Mouse (Mus musculus) heart, adult 9 months (tissue): ENCODE data around the gene Wnt7a.

Experiments used
- DNase-seq, 2 experiments: peaks; one replicate each; pipeline ENCODE4 v3.0.0; 2022; ENCODE audit warnings: low spot score in 2 of 2

Gene Wnt7a

DNA sequence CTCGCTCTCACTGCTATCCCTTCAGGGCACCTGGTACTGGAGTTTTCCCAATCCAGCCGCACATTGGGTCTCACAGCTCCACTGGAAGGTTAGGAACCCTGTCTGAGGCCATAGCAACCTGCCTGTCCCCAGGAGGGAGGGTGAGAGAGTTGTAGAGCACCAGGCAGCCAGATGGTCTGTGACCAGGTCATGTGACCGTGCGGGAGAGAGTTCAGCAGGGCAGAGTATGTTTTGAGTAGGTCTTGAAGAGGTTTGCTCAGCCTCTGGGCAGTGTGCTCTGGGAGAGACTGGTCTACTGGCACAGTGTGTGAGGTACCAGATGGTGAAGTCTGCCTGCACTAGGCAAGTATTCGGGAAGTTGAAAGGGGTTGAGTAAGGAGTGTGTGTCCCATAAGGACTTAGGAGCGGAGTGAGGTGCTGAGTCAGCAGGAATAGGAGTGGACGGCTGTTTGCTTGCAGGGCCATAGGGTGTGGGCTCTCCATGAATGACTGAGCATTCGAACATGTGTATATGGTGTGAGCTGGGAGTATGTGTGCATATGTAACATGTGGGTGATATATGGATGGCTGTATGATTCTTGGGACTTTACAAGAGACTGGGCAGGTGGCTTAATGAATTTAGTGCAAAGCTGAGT is 71.4 kb downstream of the Wnt7a start:
- DNase-seq, result no peak

- DNase-seq, result no peak
Measured at GRCm38 (mm10) chr6:91335470-91335869, 75.7 kb downstream of the Wnt7a start.

DNA sequence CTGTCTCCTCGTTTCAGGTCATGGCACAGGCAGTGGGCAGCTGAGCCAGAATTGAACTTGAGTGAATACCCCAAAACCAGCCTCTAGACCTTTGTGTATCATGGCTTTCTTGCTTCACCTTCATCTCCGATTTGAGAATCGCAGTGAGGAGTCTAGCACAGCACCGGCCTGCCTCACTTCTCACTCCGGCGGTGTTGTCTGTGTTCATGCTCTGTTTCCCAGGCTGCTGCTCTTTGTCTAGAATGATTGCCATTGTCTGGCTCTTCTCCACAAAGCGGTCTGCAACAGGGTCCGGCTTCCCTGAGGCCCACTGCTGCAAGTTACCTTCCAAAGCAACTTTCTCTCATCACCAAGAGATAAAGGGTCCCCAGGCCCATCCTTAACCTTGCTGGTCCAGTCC is 79.3 kb downstream of the Wnt7a start:
- no peak for DNase-seq

DNA sequence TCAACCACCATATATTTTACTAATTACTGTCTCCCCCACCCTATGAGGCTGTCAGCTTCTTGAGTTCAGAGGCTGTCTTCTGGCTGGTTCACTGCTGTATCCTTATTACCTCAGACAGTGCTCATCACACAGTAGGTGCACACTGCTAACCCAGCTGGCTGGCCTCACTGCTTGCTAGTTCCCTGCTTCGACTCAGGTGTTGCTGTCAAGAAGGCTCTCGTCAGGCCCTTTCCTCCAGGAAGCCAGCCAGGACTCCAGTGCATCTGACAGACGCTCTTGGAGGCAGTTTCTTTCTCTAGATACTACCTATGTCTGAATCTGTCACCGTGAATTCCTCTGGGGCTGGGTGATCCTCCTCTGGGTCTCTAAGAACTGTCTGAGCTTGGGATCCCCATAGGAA is 85.6 kb downstream of the Wnt7a start:
- DNase-seq, result no peak

GRCm38 (mm10) chr6:91324752-91325151 is 86.4 kb downstream of the Wnt7a start:
- DNase-seq, result no peak

DNA sequence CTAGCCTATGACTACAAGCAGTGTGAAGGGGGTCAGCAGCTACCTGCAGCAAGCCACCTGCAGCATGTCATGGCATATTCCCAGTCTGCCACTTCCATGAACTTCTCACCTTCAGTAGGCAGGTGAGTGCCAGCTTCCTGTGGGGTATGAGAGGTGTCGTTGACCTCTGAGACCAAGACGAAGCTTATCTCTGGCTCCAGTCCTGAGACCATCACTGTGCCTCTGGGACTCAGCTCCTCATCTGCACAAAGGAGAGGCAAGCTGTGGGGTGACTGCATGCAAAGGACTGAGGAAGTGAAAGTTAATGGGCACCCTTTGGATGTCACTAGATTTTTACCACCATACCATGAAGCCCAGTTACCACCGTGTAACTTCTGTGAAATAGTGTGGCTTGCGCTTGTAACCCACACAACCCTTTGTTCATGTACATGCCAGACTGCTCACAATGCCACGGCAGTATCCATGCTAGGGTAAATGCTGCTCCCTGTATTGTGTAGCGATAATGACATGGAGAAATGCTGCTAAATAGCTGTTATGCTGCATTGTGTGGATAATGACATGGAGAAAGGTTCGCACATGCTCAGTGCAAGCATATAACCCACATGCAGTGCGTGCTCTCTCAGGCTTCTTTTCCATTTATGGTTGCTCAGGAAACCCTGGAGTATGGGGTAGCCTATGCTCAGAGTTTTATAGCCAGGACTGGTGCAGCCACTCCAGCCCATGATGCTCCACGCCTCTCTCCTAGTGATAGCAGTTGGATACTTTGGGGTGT is 89.0 kb downstream of the Wnt7a start:
- DNase-seq, result no peak
